Mouse (Mus musculus) cerebellum, adult 18-20 months (tissue): ENCODE measurements around the gene Fbxo24.
"Not testable (repeated sequence)": the region's sequence is repeated elsewhere in the genome, so short reads cannot be mapped to it uniquely, and the experiment has no call there.

Experiments used
- DNase-seq, 2 experiments: peaks; one replicate each; pipeline ENCODE4 v3.0.0; 2021

Fbxo24 gene

DNA sequence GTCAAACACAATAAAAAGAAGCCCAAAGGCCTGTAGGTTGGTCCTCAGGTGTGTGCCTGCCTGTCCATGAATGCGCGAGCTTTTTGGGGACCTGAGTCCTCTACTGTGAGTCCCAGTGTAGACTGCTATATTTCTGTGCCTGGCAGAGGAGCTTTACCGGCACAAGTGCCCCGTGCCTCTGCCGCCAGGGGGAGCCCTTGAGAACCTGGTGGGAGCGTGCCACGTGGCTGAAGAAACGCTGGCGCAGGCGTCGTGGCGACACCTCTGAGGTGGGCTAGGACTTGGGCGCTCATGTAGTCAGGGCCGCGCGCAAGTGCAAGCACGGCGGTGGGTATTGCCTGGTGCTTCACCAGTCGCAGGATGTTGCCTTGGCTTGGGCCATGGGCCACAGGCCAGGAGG lies 12.3 kb upstream of the Fbxo24 start, which contains the start of gene Sap25:
Gene Sap25 (plus strand): TSS at position 281 of the 400 bp plus-strand sequence.
- no peak for DNase-seq

GRCm38 (mm10) chr5:137639472-137639871 lies 10.7 kb upstream of the Fbxo24 start:
- DNase-seq: no peak

- DNase-seq: no peak
Measured at GRCm38 (mm10) chr5:137633397-137634084, 4.7 kb upstream of the Fbxo24 start.

DNA sequence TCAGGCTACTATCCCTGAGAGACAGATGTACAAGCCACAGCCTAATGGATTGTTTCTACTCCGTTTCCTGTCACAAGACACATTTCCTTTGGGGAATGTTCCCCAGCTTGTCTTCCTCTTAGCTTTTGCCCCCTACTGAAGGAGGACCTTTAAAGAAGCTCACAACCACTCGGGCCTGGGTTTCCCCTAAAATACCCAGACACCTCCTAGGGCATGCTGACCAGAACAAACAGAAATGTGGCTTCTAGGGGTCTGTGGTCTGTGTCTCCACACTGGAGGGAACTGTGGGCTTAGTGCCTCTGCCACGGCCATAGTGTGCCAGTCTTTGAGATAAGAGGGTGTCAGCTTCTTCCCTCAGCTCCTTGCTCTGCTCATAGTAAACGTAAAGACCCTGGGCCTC lies 2.8 kb upstream of the Fbxo24 start:
- DNase-seq: no peak

GRCm38 (mm10) chr5:137631171-137631570 lies 2.4 kb upstream of the Fbxo24 start:
- no peak for DNase-seq

DNA sequence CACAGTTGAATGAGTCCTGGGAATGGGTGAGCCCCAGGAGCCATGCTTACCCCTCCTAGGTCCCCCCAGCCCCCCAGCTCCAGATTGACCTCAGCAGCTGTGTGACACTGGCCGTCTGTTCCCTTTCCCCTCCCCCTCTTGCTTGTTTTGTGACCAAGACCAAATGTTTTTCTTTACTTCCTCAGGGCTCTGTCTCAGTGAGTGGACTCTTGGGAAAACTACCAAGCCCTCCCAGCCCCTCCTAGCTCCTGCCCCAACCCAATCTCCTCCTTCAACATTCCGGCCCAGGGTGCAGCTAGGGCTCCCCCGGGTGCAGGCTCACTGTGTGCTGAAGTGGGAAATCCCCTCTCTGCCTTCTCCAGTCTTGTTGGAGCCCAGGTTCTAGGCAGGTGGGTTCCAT lies 1.8 kb upstream of the Fbxo24 start:
- DNase-seq: no peak

DNA sequence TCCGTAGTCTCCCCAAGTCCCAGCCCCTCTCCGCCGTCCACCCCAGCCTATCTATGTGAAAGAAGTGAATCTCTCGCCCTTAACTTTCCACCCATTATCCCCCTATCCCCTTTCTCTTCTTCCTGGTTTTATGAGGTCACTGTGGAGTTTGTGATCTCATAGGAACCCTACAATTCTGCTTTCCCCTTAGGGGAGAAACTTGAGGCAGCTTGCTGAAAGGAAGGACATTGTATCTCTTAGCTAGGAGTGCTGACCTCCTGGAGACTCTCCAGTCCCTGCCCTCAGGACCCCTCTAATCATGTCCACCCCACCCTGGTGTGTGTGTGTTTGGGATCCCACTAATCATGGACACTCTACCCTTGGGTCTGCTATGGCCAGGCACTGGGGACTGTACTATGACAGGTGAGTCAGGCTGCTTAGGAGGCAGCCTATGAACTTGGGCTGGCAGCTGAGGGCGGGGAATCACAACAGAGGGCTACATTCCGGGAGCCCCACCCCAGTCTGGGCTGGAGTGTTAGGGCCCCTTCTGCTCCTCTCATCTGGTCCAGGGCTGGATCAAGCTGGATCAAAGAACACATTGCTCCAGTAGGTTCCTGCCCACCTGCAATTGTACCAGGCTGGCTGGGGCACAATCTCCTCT lies 1.2 kb upstream of the Fbxo24 start:
- DNase-seq: no peak

DNA sequence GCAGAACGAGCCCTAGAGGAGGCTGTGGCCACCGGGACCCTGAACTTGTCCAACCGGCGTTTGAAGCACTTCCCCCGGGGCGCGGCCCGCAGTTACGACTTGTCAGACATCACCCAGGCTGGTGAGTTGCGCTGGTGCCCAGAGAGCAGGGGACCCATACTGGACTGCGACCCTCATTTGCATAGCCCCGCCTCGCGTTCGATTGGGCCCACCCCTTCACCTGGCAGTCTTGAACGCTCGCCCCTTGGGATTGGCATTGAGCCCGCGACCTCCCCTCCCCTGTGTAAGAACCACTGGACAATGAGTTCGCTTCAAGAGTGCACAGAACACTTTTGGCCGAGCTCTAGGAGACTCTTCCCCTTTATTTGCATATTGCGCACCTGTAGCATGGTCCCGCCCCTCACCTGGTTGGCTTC lies 512 bp upstream of the Fbxo24 start:
- DNase-seq: no peak

DNA sequence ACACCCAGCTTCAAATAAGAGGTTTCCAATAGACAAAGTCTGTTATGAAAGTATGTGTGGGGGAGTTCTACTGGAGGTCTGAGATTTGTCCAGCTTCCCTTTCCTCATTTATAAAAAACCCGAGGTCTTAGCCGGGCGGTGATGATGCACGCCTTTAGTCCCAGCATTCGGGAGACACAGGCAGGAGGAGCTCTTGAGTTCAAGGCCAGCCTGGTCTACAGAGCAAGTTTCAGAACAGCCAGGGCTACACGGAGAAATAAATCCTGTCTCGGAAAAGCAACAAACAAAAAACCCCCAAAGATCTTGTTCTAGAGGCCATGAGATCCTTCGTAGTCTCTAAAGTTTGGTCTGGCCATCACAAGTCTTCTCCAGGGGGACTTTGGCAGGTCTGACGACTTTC lies 811 bp downstream of the Fbxo24 start:
- DNase-seq: peak in 1 of 2 experiments; percentile 25

DNA sequence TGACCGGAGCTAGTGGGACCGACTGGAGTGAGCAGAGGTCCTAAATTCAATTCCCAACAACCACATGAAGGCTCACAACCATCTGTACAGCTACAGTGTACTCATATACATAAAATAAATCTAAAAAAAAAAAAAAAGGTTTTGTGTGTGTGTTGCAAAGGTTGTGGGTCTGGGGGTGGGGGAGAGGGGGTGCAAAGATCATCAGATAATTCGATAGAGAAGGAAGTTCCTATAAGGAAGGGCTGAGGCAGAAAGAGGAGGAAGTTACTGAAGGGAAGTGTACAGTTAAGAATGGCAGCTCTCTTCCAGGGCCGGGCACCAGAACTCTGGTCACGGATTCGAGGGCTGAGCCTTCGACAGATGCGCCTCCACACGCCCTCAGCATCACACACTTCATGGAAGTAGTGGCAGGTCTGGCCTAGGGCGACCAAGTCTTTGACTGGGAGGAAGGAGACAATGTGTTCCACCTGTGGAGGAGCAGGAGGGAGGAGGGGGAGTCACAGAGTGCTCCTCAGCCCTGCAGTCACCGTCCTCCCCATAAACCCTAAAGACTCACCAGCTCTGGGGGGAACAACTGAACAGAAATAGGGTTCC lies 4.8 kb downstream of the Fbxo24 start:
- DNase-seq: no peak

GRCm38 (mm10) chr5:137615347-137615746 lies 13.5 kb downstream of the Fbxo24 start:
- DNase-seq: no peak

GRCm38 (mm10) chr5:137614921-137615320 lies 13.9 kb downstream of the Fbxo24 start:
- not testable (repeated sequence) for DNase-seq

GRCm38 (mm10) chr5:137613550-137613949 lies 15.3 kb downstream of the Fbxo24 start, which contains the start of gene Pcolce:
Gene Pcolce (minus strand): TSS chr5:137613784.
- DNase-seq: no peak

DNA sequence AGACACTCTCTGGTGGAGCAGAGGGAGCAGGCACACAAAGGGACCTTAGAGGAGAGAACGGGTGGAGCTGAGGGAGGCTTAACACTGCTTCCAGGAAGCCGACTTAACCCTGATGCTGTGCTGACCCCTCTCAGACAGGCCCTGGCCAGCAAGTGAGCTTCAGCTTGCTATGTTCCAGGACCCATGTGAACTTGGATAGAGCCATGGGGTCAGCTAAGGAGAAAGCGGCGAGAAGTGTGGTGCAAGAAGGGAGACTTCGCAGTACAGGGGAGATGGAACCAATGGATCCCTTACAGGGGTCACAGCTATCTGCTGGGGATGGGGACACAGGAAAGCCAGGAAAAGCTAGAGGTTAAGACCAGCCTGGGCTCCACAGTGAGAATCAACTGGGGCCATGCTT lies 15.7 kb downstream of the Fbxo24 start:
- no peak for DNase-seq

GRCm38 (mm10) chr5:137611245-137611602 lies 17.6 kb downstream of the Fbxo24 start:
- DNase-seq: no peak

GRCm38 (mm10) chr5:137610548-137611244 lies 18.1 kb downstream of the Fbxo24 start:
- no peak for DNase-seq

- DNase-seq: no peak
Measured at GRCm38 (mm10) chr5:137610056-137610455, 18.7 kb downstream of the Fbxo24 start.

GRCm38 (mm10) chr5:137609292-137609691 lies 19.5 kb downstream of the Fbxo24 start:
- no peak for DNase-seq

- DNase-seq: no peak
Measured at GRCm38 (mm10) chr5:137608654-137609190, 20.1 kb downstream of the Fbxo24 start.

DNA sequence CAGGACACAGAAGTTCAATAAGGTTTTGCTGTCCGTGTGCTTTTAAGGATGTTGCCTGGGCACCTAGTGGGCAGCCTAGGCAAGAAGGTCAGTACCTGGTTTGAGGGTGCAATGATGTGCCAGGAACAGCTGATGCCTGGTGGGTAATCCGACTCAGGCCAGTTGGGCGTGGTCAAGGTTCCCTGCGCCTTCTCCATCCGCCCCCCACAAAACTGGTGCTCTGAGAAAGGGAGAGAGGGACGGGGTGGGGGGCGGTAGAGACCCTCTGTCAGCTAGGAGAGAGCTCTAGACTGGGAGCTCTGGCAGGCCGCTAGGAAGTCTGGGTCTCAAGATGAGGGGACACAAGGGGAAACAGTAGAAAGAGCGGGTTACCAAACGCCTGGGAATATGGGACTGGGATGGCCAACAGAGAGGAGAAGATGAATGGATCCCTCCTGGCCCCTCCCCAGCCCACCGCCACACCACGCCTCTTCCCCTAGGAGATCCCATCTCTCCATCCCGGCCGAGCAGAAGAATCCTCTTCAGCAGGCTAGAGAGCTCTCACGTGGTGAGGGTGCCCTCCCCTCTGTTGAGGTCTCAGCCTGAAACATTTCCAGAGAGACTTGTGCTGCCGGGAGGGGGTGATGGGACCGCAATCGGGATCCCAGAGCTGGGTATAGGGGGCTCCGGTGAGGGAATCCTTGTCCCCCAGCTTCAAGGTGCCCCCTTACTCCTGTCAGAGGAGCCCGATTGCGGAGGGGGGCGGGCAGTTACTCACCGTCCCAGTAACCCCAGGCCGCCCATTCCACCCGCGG lies 20.7 kb downstream of the Fbxo24 start:
- no peak for DNase-seq

DNA sequence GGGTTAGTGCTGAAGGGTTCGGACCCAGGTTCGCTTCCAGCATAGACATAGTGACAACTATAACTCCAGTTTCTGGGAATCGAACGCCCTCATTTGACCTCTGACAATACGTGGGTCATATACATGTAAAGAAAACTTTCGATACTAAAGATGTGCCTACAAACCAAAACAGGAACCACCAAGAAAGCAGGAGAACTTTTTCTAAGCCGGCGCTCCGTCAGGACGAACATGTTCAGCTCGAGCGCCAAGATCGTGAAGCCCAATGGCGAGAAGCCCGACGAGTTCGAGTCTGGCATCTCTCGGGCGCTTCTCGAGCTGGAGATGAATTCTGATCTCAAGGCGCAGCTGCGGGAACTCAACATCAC lies 27.5 kb downstream of the Fbxo24 start:
- peak in 1 of 2 experiments; percentile 23 for DNase-seq

DNA sequence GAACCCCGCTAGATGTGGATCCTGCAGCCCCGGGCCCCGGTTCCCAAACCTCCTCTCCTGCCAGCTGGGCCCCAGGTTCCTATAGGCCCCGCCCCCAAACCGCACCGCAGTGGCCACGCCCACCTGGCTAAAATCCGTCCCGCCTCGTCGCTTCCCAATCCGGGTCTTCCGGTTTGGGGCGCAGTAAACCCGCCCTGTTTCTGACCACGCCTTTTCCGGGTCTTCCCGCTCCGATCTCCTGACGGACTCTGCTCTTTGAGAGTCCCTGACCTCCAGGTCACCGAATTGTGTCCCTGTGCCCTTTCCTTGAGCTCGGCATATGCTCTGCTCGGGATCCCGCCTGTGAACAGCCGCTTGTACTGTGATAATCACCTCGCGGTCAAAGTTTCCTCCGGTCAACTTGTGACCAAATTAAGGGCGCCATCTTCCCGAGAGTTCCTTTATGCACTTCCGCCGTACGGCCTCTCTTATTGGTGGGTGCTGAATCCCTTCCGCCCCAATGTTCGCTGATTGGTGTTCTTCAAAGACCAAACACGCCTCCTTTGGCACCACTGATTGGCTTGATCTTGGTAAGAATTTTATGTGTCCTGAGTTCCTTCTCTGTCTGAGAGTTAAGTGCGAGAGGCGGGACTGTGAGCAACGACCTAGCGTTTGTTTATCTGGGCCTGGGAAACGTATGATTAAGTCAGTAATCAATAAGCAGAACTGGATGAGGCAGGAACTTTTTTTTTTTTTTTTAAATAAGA lies 28.0 kb downstream of the Fbxo24 start, which contains the start of gene Mospd3:
Gene Mospd3 (minus strand): TSS at position 440 of the 746 bp plus-strand sequence.
- peak; percentile 95 to 96 for DNase-seq
